Mouse (Mus musculus): ENCODE measurements around the gene Tgfb1i1. TPM values are rescaled to one million over a fixed set of nuclear protein-coding genes. Genes with fewer than 3 reads are reported as not detected.

Gene Tgfb1i1
- polyA plus RNA-seq, 1 experiment from 2014 or later: 76.8 TPM

- ATAC-seq (ENCODE audit: low read depth): no peak
- DNase-seq (ENCODE audit: low spot score): no peak
- no peaks in the 10 kb centered on the region for H3K27me3 ChIP-seq (replicated peaks; ENCODE audit: control insufficient read depth, insufficient read depth, low read length)
- H3K9ac ChIP-seq (ENCODE audit: low read depth, low read length): no peak overlapping the region
- 84% methylated on average over 5 of the region's 5 CpGs for WGBS
- H3K36me3 ChIP-seq (ENCODE audit: control insufficient read depth, insufficient read depth, low read length): peaks cover 31% of the 10 kb centered on the region
- H3K4me2 ChIP-seq (ENCODE audit: low read depth, low read length): no peak overlapping the region
- H3K4me3 ChIP-seq (ENCODE audit: low read depth, low read length): no peak overlapping the region
- no peak overlapping the region for H3K27ac ChIP-seq (replicated peaks; ENCODE audit: low read depth, low read length)
- peaks cover 24% of the 10 kb centered on the region for H3K4me1 ChIP-seq (ENCODE audit: control insufficient read depth, insufficient read depth, low read length)
- no peaks in the 10 kb centered on the region for H3K9me3 ChIP-seq (ENCODE audit: control insufficient read depth, low read length)
Observed at GRCm38 (mm10) chr7:128249998-128250397, 3.4 kb downstream of the Tgfb1i1 start.

GRCm38 (mm10) chr7:128251946-128252345 lies 5.3 kb downstream of the Tgfb1i1 start:
- Histone ChIP-seq H3K9me3 (ENCODE audit: control insufficient read depth, low read length) (no peaks in the 10 kb centered on the region), H3K36me3 (ENCODE audit: control insufficient read depth, insufficient read depth, low read length) (peaks cover 26% of the 10 kb centered on the region), H3K4me2 (ENCODE audit: low read depth, low read length) (peak overlapping the region; percentile 48), H3K9ac (ENCODE audit: low read depth, low read length) (no peak overlapping the region), H3K4me3 (ENCODE audit: low read depth, low read length) (no peak overlapping the region; the same call in 1 of the 2 replicates), H3K27ac (replicated peaks; ENCODE audit: low read depth, low read length) (no peak overlapping the region), H3K27me3 (replicated peaks; ENCODE audit: control insufficient read depth, insufficient read depth, low read length) (no peaks in the 10 kb centered on the region), H3K4me1 (ENCODE audit: control insufficient read depth, insufficient read depth, low read length) (peaks cover 19% of the 10 kb centered on the region)
- WGBS: 45% methylated on average over 12 of the region's 12 CpGs
- DNase-seq (ENCODE audit: low spot score): no peak
- no peak for ATAC-seq (ENCODE audit: low read depth)

GRCm38 (mm10) chr7:128252609-128253008 lies 6.0 kb downstream of the Tgfb1i1 start:
- WGBS: 13% methylated on average over 24 of the region's 24 CpGs
- Histone ChIP-seq H3K4me3 (ENCODE audit: low read depth, low read length) (no peak overlapping the region; the same call in 1 of the 2 replicates), H3K27ac (replicated peaks; ENCODE audit: low read depth, low read length) (no peak overlapping the region), H3K36me3 (ENCODE audit: control insufficient read depth, insufficient read depth, low read length) (peaks cover 26% of the 10 kb centered on the region), H3K4me2 (ENCODE audit: low read depth, low read length) (peak overlapping the region; percentile 48), H3K9ac (ENCODE audit: low read depth, low read length) (peak overlapping the region; percentile 16; the same call in 1 of the 2 replicates), H3K27me3 (replicated peaks; ENCODE audit: control insufficient read depth, insufficient read depth, low read length) (no peaks in the 10 kb centered on the region), H3K4me1 (ENCODE audit: control insufficient read depth, insufficient read depth, low read length) (peaks cover 19% of the 10 kb centered on the region), H3K9me3 (ENCODE audit: control insufficient read depth, low read length) (no peaks in the 10 kb centered on the region)
- DNase-seq (ENCODE audit: low spot score) (peak; percentile 59), ATAC-seq (ENCODE audit: low read depth) (peak; percentile 34; the same call in 1 of the 2 replicates)

- Histone ChIP-seq H3K9me3 (ENCODE audit: control insufficient read depth, low read length) (no peaks in the 10 kb centered on the region), H3K27ac (replicated peaks; ENCODE audit: low read depth, low read length) (no peak overlapping the region), H3K27me3 (replicated peaks; ENCODE audit: control insufficient read depth, insufficient read depth, low read length) (no peaks in the 10 kb centered on the region), H3K4me3 (ENCODE audit: low read depth, low read length) (no peak overlapping the region), H3K9ac (ENCODE audit: low read depth, low read length) (no peak overlapping the region), H3K36me3 (ENCODE audit: control insufficient read depth, insufficient read depth, low read length) (peaks cover 23% of the 10 kb centered on the region), H3K4me2 (ENCODE audit: low read depth, low read length) (no peak overlapping the region), H3K4me1 (ENCODE audit: control insufficient read depth, insufficient read depth, low read length) (peaks cover 12% of the 10 kb centered on the region)
- WGBS: 48% methylated on average over 2 of the region's 2 CpGs
- no peak for DNase-seq (ENCODE audit: low spot score)
- ATAC-seq (ENCODE audit: low read depth): no peak
Observed at GRCm38 (mm10) chr7:128254978-128255377, 8.4 kb downstream of the Tgfb1i1 start.

- no peak overlapping the region for H3K27ac ChIP-seq (replicated peaks; ENCODE audit: low read depth, low read length)
- DNase-seq (ENCODE audit: low spot score) (no peak), ATAC-seq (ENCODE audit: low read depth) (no peak)
- no peak overlapping the region for H3K4me2 ChIP-seq (ENCODE audit: low read depth, low read length)
- H3K4me3 ChIP-seq (ENCODE audit: low read depth, low read length): no peak overlapping the region
- no peaks in the 10 kb centered on the region for H3K9me3 ChIP-seq (ENCODE audit: control insufficient read depth, low read length)
- peaks cover 12% of the 10 kb centered on the region for H3K4me1 ChIP-seq (ENCODE audit: control insufficient read depth, insufficient read depth, low read length)
- WGBS: 90% methylated on average over 5 of the region's 5 CpGs
- no peak overlapping the region for H3K9ac ChIP-seq (ENCODE audit: low read depth, low read length)
- peaks cover 16% of the 10 kb centered on the region for H3K36me3 ChIP-seq (ENCODE audit: control insufficient read depth, insufficient read depth, low read length)
- H3K27me3 ChIP-seq (replicated peaks; ENCODE audit: control insufficient read depth, insufficient read depth, low read length): no peaks in the 10 kb centered on the region
Observed at GRCm38 (mm10) chr7:128255757-128256156, 9.1 kb downstream of the Tgfb1i1 start.

- Histone ChIP-seq H3K4me3 (ENCODE audit: low read depth, low read length) (no peak overlapping the region), H3K9ac (ENCODE audit: low read depth, low read length) (no peak overlapping the region), H3K9me3 (ENCODE audit: control insufficient read depth, low read length) (no peaks in the 10 kb centered on the region), H3K36me3 (ENCODE audit: control insufficient read depth, insufficient read depth, low read length) (peaks cover 16% of the 10 kb centered on the region), H3K27ac (replicated peaks; ENCODE audit: low read depth, low read length) (no peak overlapping the region), H3K4me1 (ENCODE audit: control insufficient read depth, insufficient read depth, low read length) (peaks cover 9% of the 10 kb centered on the region), H3K4me2 (ENCODE audit: low read depth, low read length) (no peak overlapping the region), H3K27me3 (replicated peaks; ENCODE audit: control insufficient read depth, insufficient read depth, low read length) (no peaks in the 10 kb centered on the region)
- DNase-seq (ENCODE audit: low spot score) (no peak), ATAC-seq (ENCODE audit: low read depth) (no peak)
- WGBS: 34% methylated on average over 5 of the region's 5 CpGs
Observed at GRCm38 (mm10) chr7:128256783-128257334, 10.2 kb downstream of the Tgfb1i1 start.

- H3K4me3 ChIP-seq (ENCODE audit: low read depth, low read length): no peak within 1 kb of the TSS
- WGBS: 80% methylated on average over 6 of the region's 6 CpGs
Observed at GRCm38 (mm10) chr7:128265411-128265810, 18.8 kb downstream of the Tgfb1i1 start, which contains the start of gene Slc5a2. Gene Slc5a2, plus strand, starts transcription at chr7:128265657.

GRCm38 (mm10) chr7:128266056-128266455 lies 19.4 kb downstream of the Tgfb1i1 start:
- no peak for ATAC-seq (ENCODE audit: low read depth)
- Histone ChIP-seq H3K4me1 (ENCODE audit: control insufficient read depth, insufficient read depth, low read length) (no peaks in the 10 kb centered on the region), H3K36me3 (ENCODE audit: control insufficient read depth, insufficient read depth, low read length) (peaks cover 6% of the 10 kb centered on the region; the same call in 1 of the 2 replicates), H3K4me2 (ENCODE audit: low read depth, low read length) (no peak overlapping the region), H3K27me3 (replicated peaks; ENCODE audit: control insufficient read depth, insufficient read depth, low read length) (no peaks in the 10 kb centered on the region), H3K9ac (ENCODE audit: low read depth, low read length) (no peak overlapping the region), H3K4me3 (ENCODE audit: low read depth, low read length) (no peak overlapping the region), H3K9me3 (ENCODE audit: control insufficient read depth, low read length) (no peaks in the 10 kb centered on the region), H3K27ac (replicated peaks; ENCODE audit: low read depth, low read length) (no peak overlapping the region)
- no peak for DNase-seq (ENCODE audit: low spot score)
- WGBS: 74% methylated on average over 5 of the region's 5 CpGs

More at GRCm38 (mm10) chr7:128265411-128265810, 18.8 kb downstream of the Tgfb1i1 start, which contains the start of gene Slc5a2:
- H3K4me2 ChIP-seq (ENCODE audit: low read depth, low read length): no peak within 1 kb of the TSS
- no peak within 1 kb of the TSS for H3K27ac ChIP-seq (replicated peaks; ENCODE audit: low read depth, low read length)
- H3K36me3 ChIP-seq (ENCODE audit: control insufficient read depth, insufficient read depth, low read length): no peaks in the 10 kb centered on the region; the same call in 1 of the 2 replicates
- no peak for DNase-seq (ENCODE audit: low spot score)
- no peaks in the 10 kb centered on the region for H3K27me3 ChIP-seq (replicated peaks; ENCODE audit: control insufficient read depth, insufficient read depth, low read length)
- H3K9ac ChIP-seq (ENCODE audit: low read depth, low read length): no peak within 1 kb of the TSS
- H3K9me3 ChIP-seq (ENCODE audit: control insufficient read depth, low read length): no peaks in the 10 kb centered on the region
- H3K4me1 ChIP-seq (ENCODE audit: control insufficient read depth, insufficient read depth, low read length): no peaks in the 10 kb centered on the region
- ATAC-seq (ENCODE audit: low read depth): no peak

- ATAC-seq (ENCODE audit: low read depth): no peak
- 68% methylated on average over 13 of the region's 13 CpGs for WGBS
- no peaks in the 10 kb centered on the region for H3K4me1 ChIP-seq (ENCODE audit: control insufficient read depth, insufficient read depth, low read length)
- no peak overlapping the region for H3K4me3 ChIP-seq (ENCODE audit: low read depth, low read length)
- no peak overlapping the region for H3K9ac ChIP-seq (ENCODE audit: low read depth, low read length)
- no peaks in the 10 kb centered on the region for H3K27me3 ChIP-seq (replicated peaks; ENCODE audit: control insufficient read depth, insufficient read depth, low read length)
- H3K9me3 ChIP-seq (ENCODE audit: control insufficient read depth, low read length): no peaks in the 10 kb centered on the region
- H3K36me3 ChIP-seq (ENCODE audit: control insufficient read depth, insufficient read depth, low read length): peaks cover 18% of the 10 kb centered on the region
- H3K27ac ChIP-seq (replicated peaks; ENCODE audit: low read depth, low read length): no peak overlapping the region
- H3K4me2 ChIP-seq (ENCODE audit: low read depth, low read length): no peak overlapping the region
- DNase-seq (ENCODE audit: low spot score): no peak
Observed at GRCm38 (mm10) chr7:128267391-128267790, 20.8 kb downstream of the Tgfb1i1 start.

Measured in embryonic facial prominence, embryonic 14.5 days (tissue).